Mouse (Mus musculus) embryonic facial prominence, embryonic 10.5 days (tissue): ENCODE data around the gene Osm. TPM values are rescaled to one million over a fixed set of nuclear protein-coding genes. Genes with fewer than 3 reads are reported as not detected.

ENCODE experiments used
- polyA plus RNA-seq: library from polyadenylated mRNA; unstranded; fragments of >200 nt; fragmentation: Nextera tagmentation; extraction: Ambion mirVana; gene quantifications from 2 replicates; pipeline ENCODE4 v1.2.1, GENCODE M21; 2016

Osm gene
- polyA plus RNA-seq, 1 experiment from 2014 or later = not detected

Other genes starting within 250 kb of the Osm start
- gene Sec14l4, start 205.0 kb upstream of the Osm start, polyA plus RNA-seq = 0.29 TPM in 1 of 2 replicates, not detected in the other
- not detected in 2 replicates for gene Sec14l3, start 171.6 kb upstream of the Osm start, polyA plus RNA-seq
- 14.6 and 15.6 TPM in 2 replicates for gene Mtfp1, start 141.0 kb upstream of the Osm start, polyA plus RNA-seq
- 1.7 and 2.0 TPM in 2 replicates for gene Sec14l2, start 113.0 kb upstream of the Osm start, polyA plus RNA-seq
- 21.2 and 22.8 TPM in 2 replicates for gene Rnf215, start 101.2 kb upstream of the Osm start, polyA plus RNA-seq
- gene Ccdc157, start 76.1 kb upstream of the Osm start, polyA plus RNA-seq = 7.2 and 8.0 TPM in 2 replicates
- gene Sf3a1, start 76.1 kb upstream of the Osm start, polyA plus RNA-seq = 102 and 105 TPM in 2 replicates
- gene Tbc1d10a, start 49.6 kb upstream of the Osm start, polyA plus RNA-seq = 27.4 and 31.0 TPM in 2 replicates
- 2.2 and 2.4 TPM in 2 replicates for gene Castor1, start 18.2 kb upstream of the Osm start, polyA plus RNA-seq
- 0.09 and 0.36 TPM in 2 replicates for gene Lif, start 21.1 kb downstream of the Osm start, polyA plus RNA-seq
- 0.15 and 0.68 TPM in 2 replicates for gene Hormad2, start 204.7 kb downstream of the Osm start, polyA plus RNA-seq